Mouse (Mus musculus) stomach, postnatal 0 days (tissue): ENCODE data around the gene Nufip2.

ENCODE experiments used
- CTCF ChIP-seq: IDR thresholded peaks from 2 replicates; pipeline ENCODE4 v1.5.1; 2016; ENCODE audit warnings: antibody characterized with exemption, low read depth, mild to moderate bottlenecking, moderate library complexity
- EP300 ChIP-seq: optimal IDR thresholded peaks from 2 replicates; pipeline ENCODE3; 2016; ENCODE audit warnings: antibody characterized with exemption

GRCm38 (mm10) chr11:77785396-77785767, 99.4 kb downstream of the Nufip2 start:
- TF ChIP-seq CTCF (no peak), EP300 (no peak)
